Mouse (Mus musculus) midbrain, embryonic 14.5 days (tissue): ENCODE results near the gene Dennd2a. TPM values are rescaled to one million over a fixed set of nuclear protein-coding genes. Genes with fewer than 3 reads are reported as not detected.
"Not testable (repeated sequence)": the region's sequence is repeated elsewhere in the genome, so short reads cannot be mapped to it uniquely, and the experiment has no call there.

ENCODE experiments used
- ATAC-seq: fragments of 200-750 bp; cut with Nextera tagmentation; 2 replicates; pipeline ENCODE4 v1.8.0; 2017; ENCODE audit warnings: moderate number of reproducible peaks, moderate library complexity; ENCODE audit not compliant: low FRiP score, low TSS enrichment
- DNase-seq: peaks from one replicate; pipeline ENCODE4 v3.0.0-alpha.2; 2015
- H3K27ac ChIP-seq: fragments of 300-500 bp; sonication (generic); replicated peaks from 2 replicates; pipeline ENCODE4 v1.5.1; 2014; ENCODE audit warnings: mild to moderate bottlenecking, low read depth, low read length, moderate library complexity
- H3K27me3 ChIP-seq: fragments of 300-500 bp; sonication (generic); 2 replicates; pipeline ENCODE4 v1.6.1; 2014; ENCODE audit warnings: low read length, control low read depth, mixed read lengths; ENCODE audit not compliant: control insufficient read depth, insufficient read depth
- H3K36me3 ChIP-seq: fragments of 300-500 bp; sonication (generic); 2 replicates; pipeline ENCODE4 v1.6.1; 2014; ENCODE audit warnings: low read length, control low read depth; ENCODE audit not compliant: control insufficient read depth, insufficient read depth
- H3K4me1 ChIP-seq: fragments of 300-500 bp; sonication (generic); 2 replicates; pipeline ENCODE4 v1.6.1; 2014; ENCODE audit warnings: mild to moderate bottlenecking, antibody characterized with exemption, low read length, control low read depth; ENCODE audit not compliant: control insufficient read depth, insufficient read depth
- H3K4me2 ChIP-seq: fragments of 300-500 bp; sonication (generic); 2 replicates; pipeline ENCODE4 v1.6.1; 2014; ENCODE audit warnings: mild to moderate bottlenecking, low read length, moderate library complexity
- H3K4me3 ChIP-seq: fragments of 300-500 bp; sonication (generic); replicated peaks from 2 replicates; pipeline ENCODE4 v1.5.1; 2014; ENCODE audit warnings: low read depth, low read length
- H3K9ac ChIP-seq: fragments of 300-500 bp; sonication (generic); replicated peaks from 2 replicates; pipeline ENCODE4 v1.6.1; 2014; ENCODE audit warnings: mild to moderate bottlenecking, low read length, moderate library complexity
- H3K9me3 ChIP-seq: fragments of 300-500 bp; sonication (generic); 2 replicates; pipeline ENCODE4 v1.6.1; 2016; ENCODE audit warnings: low read length, control low read depth, mixed read lengths; ENCODE audit not compliant: control insufficient read depth
- WGBS: fragments of 180-500 bp; shearing (Covaris S2); extraction: QIAGEN DNeasy Blood & Tissue Kit; methylation state at CpG from one replicate; pipeline ENCODE4 v1.1.7; 2014; 5-methylcytosine and 5-hydroxymethylcytosine counted together
- polyA plus RNA-seq: library from polyadenylated mRNA; unstranded; fragments of >200 nt; fragmentation: Nextera tagmentation; extraction: Ambion mirVana; gene quantifications from 2 replicates; pipeline ENCODE4 v1.2.1, GENCODE M21; 2014

Dennd2a gene
- polyA plus RNA-seq, 1 experiment from 2014 or later, result 31.5 TPM

GRCm38 (mm10) chr6:39445801-39446572 is 111.7 kb downstream of the Dennd2a start:
- H3K9ac ChIP-seq, result no peak overlapping the region
- H3K4me3 ChIP-seq, result no peak overlapping the region
- peak; percentile 31 for DNase-seq
- no peaks in the 10 kb centered on the region for H3K27me3 ChIP-seq
- H3K9me3 ChIP-seq, result no peaks in the 10 kb centered on the region
- no peak for ATAC-seq
- peak overlapping the region; percentile 18 for H3K4me2 ChIP-seq
- H3K36me3 ChIP-seq, result no peaks in the 10 kb centered on the region
- H3K27ac ChIP-seq, result no peak overlapping the region
- no peaks in the 10 kb centered on the region for H3K4me1 ChIP-seq
- WGBS, result 3% methylated on average over 19 of the region's 19 CpGs

DNA sequence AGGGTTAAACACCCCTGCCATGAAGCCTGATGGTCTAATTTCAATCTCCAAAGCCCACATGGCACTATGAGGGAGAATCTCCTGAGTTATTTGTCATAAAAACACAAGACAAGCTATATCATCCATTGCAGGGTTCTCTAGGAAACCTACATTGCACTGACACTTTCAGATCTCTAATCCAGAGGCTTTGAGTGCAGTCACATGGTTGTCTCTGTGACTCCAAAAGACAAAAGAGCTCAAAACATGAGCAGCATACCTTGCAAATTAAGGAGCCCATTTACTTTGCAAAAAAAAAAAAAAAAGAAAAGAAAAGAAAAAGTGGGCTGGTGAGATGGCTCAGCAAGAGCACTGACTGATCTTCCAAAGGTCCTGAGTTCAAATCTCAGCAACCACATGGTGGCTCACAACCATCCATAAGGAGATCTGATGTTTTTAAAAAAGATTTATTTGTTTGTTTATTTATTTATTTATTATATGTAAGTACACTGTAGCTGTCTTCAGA is 114.8 kb downstream of the Dennd2a start:
- Histone ChIP-seq H3K27me3 (no peaks in the 10 kb centered on the region), H3K4me2 (no peak overlapping the region), H3K4me1 (no peaks in the 10 kb centered on the region), H3K4me3 (no peak overlapping the region), H3K36me3 (no peaks in the 10 kb centered on the region), H3K9ac (no peak overlapping the region), H3K27ac (no peak overlapping the region), H3K9me3 (no peaks in the 10 kb centered on the region)
- DNase-seq, result no peak
- no peak for ATAC-seq

- Histone ChIP-seq H3K4me1 (no peaks in the 10 kb centered on the region), H3K36me3 (no peaks in the 10 kb centered on the region), H3K4me3 (no peak overlapping the region), H3K27ac (no peak overlapping the region), H3K9me3 (no peaks in the 10 kb centered on the region), H3K9ac (no peak overlapping the region), H3K27me3 (no peaks in the 10 kb centered on the region), H3K4me2 (no peak overlapping the region)
- no peak for DNase-seq
- ATAC-seq, result no peak
These were observed 117.5 kb downstream of the Dennd2a start for GRCm38 (mm10) chr6:39440207-39440606.

GRCm38 (mm10) chr6:39437519-39437918 is 120.1 kb downstream of the Dennd2a start:
- H3K9me3 ChIP-seq, ATAC-seq, H3K4me1 ChIP-seq, H3K27ac ChIP-seq, DNase-seq, H3K27me3 ChIP-seq, H3K4me3 ChIP-seq, H3K36me3 ChIP-seq, H3K9ac ChIP-seq, H3K4me2 ChIP-seq: not testable (repeated sequence)
- 92% methylated on average over 6 of the region's 6 CpGs for WGBS

- H3K27me3 ChIP-seq, result no peaks in the 10 kb centered on the region
- H3K9ac ChIP-seq, result no peak overlapping the region
- DNase-seq (no peak), ATAC-seq (no peak)
- no peaks in the 10 kb centered on the region for H3K4me1 ChIP-seq
- H3K4me2 ChIP-seq, result no peak overlapping the region
- WGBS, result 77% methylated on average over 5 of the region's 5 CpGs
- no peaks in the 10 kb centered on the region for H3K9me3 ChIP-seq
- no peak overlapping the region for H3K27ac ChIP-seq
- no peaks in the 10 kb centered on the region for H3K36me3 ChIP-seq
- no peak overlapping the region for H3K4me3 ChIP-seq
These were observed 121.8 kb downstream of the Dennd2a start for GRCm38 (mm10) chr6:39435875-39436274.

DNA sequence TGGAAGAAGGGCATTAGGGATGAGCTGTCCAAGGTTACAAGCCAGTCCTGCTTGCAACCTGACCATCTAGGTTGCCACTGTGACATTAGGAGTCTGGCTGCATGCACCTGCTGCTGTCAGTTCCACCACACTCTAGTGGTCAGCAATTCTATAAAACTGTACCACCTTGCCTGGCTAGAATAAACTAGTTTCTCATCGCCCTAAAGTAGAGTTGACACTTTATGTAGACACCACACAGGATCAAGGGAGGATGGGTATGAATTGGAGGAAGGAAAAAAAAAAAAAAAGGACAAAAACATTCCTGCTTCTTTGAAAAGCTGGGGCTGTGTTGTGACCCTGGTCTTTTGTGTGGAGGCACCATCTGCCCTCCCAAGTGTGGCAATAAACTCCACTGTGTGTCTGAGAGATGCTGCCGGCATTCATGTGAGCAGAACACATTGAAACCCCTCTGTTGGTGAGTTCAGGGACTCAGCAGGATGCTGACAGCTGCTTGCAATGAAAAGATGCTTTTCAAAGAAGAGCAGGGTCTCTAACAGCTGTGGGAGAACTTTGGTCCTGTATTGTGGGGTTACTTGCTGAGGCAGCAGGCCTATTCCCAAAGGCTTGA is 122.7 kb downstream of the Dennd2a start:
- Histone ChIP-seq H3K9ac (no peak overlapping the region), H3K4me3 (no peak overlapping the region), H3K36me3 (no peaks in the 10 kb centered on the region), H3K9me3 (no peaks in the 10 kb centered on the region), H3K4me2 (no peak overlapping the region), H3K27ac (no peak overlapping the region), H3K4me1 (no peaks in the 10 kb centered on the region), H3K27me3 (no peaks in the 10 kb centered on the region)
- 5% methylated on average over 2 of the region's 2 CpGs for WGBS
- DNase-seq (peak; percentile 20), ATAC-seq (no peak)

DNA sequence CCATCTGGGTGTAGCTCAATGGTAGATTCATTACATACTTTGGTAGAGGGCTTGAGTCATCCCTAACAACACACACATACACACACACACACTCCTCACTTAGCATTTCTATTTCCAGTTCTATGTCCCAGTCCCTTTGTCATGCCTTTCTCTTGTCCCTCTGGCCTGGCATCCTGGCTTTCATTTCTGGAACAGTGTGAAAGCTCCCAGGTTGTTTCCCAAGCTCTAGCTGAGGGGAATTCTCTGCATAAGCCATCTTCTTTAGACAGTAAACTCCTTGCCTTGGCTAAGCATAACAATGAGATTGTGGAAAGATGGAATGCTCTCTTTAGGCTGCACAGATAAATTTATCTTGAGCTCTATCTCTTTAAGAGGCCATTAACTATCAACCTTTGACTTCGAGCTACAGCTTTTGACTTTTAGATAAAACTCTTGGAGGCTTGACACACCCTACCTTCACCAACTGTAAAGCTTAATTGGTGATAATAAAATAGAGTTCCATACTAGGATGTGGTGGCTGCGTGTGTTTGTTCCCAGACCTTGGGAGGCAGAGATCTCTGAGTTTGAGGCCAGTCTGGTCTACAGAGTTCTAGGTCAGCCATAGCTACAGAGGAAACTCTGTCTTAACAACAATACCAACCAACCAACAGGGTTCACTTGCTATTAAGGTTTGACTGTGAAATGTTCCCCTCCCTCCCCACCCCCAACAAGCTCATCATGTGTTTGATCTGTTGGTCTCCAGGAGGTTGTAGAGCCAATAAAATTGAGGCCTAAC is 123.4 kb downstream of the Dennd2a start:
- H3K36me3 ChIP-seq, result no peaks in the 10 kb centered on the region
- no peaks in the 10 kb centered on the region for H3K27me3 ChIP-seq
- WGBS, result 89% methylated on average over 2 of the region's 2 CpGs
- no peak overlapping the region for H3K9ac ChIP-seq
- H3K4me1 ChIP-seq, result no peaks in the 10 kb centered on the region
- H3K27ac ChIP-seq, result no peak overlapping the region
- no peak overlapping the region for H3K4me2 ChIP-seq
- no peak for ATAC-seq
- no peak for DNase-seq
- no peak overlapping the region for H3K4me3 ChIP-seq
- no peaks in the 10 kb centered on the region for H3K9me3 ChIP-seq

DNA sequence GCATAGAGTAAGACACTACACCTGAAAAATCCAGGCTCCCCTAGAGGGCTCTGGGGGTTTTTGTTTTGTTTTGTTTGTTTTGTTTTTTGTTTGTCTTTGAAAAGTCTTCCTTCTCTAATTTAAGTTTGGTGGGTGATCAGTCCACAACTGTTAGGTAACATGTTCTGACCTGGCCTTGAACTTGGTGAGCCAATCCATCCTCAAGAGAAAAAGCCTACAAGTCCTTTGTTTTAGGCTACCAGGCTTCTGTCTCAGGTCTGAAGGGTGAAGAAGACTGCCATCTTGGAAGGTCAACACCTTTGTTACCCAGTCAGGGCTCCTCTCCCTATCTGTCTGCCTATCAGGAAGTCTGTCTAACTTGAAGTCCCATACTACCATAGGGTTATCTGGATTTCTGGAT is 124.0 kb downstream of the Dennd2a start:
- Histone ChIP-seq H3K27me3 (no peaks in the 10 kb centered on the region), H3K4me2 (no peak overlapping the region), H3K4me3 (no peak overlapping the region), H3K9ac (no peak overlapping the region), H3K4me1 (no peaks in the 10 kb centered on the region), H3K9me3 (no peaks in the 10 kb centered on the region), H3K36me3 (no peaks in the 10 kb centered on the region), H3K27ac (no peak overlapping the region)
- no peak for DNase-seq
- no peak for ATAC-seq
